Comparison of ENCODE assay signal across 8 mouse cellular contexts in the genomic region with DNA sequence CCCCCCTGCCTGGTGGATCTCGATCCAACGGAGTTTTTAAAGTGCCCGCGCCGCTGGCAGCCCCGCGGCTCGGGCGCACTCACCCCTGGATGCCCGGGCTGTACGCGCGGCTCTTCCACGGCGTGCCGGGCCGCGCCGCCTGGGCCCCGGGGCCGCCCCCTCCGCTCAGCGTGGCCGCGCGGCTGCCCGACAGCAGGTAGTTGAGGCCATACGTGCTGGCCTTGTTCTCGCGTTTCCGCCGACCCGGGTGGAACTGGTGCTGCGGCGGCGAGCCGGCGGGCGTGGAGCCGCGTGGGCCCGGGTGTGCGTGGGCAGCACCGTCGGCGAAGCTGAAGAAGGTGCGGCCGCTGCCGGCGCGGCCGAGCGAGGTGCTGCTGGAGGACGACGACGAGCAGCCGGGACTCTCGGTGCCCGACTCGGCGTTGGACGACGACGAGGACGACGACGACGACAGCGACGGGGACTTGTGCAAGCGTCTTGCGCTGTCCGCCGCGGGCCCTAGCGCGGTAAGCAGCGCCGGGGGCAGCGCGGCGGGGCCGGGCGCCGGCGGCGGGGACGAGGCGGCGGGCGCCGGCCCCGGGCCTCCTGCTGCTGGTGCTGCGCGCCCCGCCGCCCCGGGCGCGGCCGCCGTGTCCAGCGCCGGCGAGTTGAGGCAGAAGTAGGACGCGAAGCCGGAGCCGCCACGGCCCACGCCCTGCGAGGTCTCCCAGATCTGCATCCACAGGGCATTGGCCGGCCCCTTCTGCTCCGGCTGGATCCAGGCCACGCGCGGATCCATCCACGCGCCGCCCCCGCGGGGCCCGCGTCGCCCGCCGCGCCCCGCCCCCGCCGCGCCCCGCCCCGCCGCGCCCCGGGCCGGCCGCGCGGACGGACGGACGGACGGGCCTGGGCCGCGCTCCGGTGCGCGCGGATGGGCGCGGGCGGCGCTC. TPM values are rescaled to one million over a fixed set of nuclear protein-coding genes. Genes with fewer than 3 reads are reported as not detected.
DNase-seq lines count a peak whose midpoint lies in the region; ATAC-seq and TF ChIP-seq lines count a peak whose summit lies in the region.

A gene (plus strand): TSS at position 342 of the 929 bp plus-strand sequence.

- no peak for TF ChIP-seq EP300 in stomach, postnatal 0 days (optimal IDR thresholded peaks at IDR 0.05)

- DNase-seq in adrenal gland, postnatal 4 days (ENCODE audit: low spot score in 2 of 2) = peak in 1 of 2 experiments; percentile 30
- DNase-seq in stomach, postnatal 0 days (ENCODE audit: low spot score) = peak; percentile 58

- ATAC-seq in erythroblast, adult 5-6 weeks (replicated peaks; ENCODE audit: low FRiP score, poor library complexity, severe bottlenecking) = 0 out of 2 replicates have a peak, but pooled peaks have one; percentile 17
- ATAC-seq in heart, embryonic 12.5 days (ENCODE audit: insufficient number of reproducible peaks, low FRiP score) = peak; percentile 47; the same call in 1 of the 2 replicates
- ATAC-seq in kidney, embryonic 15.5 days (replicated peaks; ENCODE audit: low FRiP score) = no peak
- ATAC-seq in liver, embryonic 12.5 days = peak; percentile 21; the same call in 1 of the 2 replicates
- ATAC-seq in stomach, postnatal 0 days (ENCODE audit: low FRiP score, low TSS enrichment) = peak; percentile 27

- peak; percentile 71 for TF ChIP-seq POLR2A in myocyte (IDR thresholded peaks at IDR 0.05; ENCODE audit: insufficient read length, low read depth)

- WGBS in heart, embryonic 12.5 days = 5% methylated on average over 155 of the region's 155 CpGs
- WGBS in kidney, embryonic 15.5 days = under 1% methylated on average over 112 of the region's 155 CpGs
- under 1% methylated on average over 135 of the region's 155 CpGs for WGBS in liver, embryonic 12.5 days (ENCODE audit: insufficient replicate concordance)
- under 1% methylated on average over 92 of the region's 155 CpGs for WGBS in stomach, postnatal 0 days

- no peak for TF ChIP-seq CTCF in C2C12 (IDR thresholded peaks at IDR 0.05; ENCODE audit: control insufficient read depth, insufficient read depth, insufficient read length)
- TF ChIP-seq CTCF in stomach, postnatal 0 days (IDR thresholded peaks at IDR 0.05; ENCODE audit: low read depth) = no peak

- H3K4me2 ChIP-seq in heart, embryonic 12.5 days = peak within 1 kb of the TSS; percentile 91
- peak within 1 kb of the TSS; percentile 83 for H3K4me2 ChIP-seq in kidney, embryonic 15.5 days
- H3K4me2 ChIP-seq in liver, embryonic 12.5 days = peak within 1 kb of the TSS; percentile 97
- H3K4me2 ChIP-seq in myocyte (ENCODE audit: low read depth) = peak within 1 kb of the TSS; percentile 92
- H3K4me2 ChIP-seq in stomach, postnatal 0 days (replicated peaks; ENCODE audit: low read depth) = peak within 1 kb of the TSS; percentile 90

- H3K79me3 ChIP-seq in C2C12 (ENCODE audit: low read depth) = peaks cover 49% of the 10 kb centered on the region

- peak within 1 kb of the TSS; percentile 66 for H3K4me3 ChIP-seq in C2C12 (ENCODE audit: insufficient read depth, poor library complexity, severe bottlenecking)
- peak within 1 kb of the TSS; percentile 82 for H3K4me3 ChIP-seq in heart, embryonic 12.5 days
- H3K4me3 ChIP-seq in kidney, embryonic 15.5 days (replicated peaks) = peak within 1 kb of the TSS; percentile 79
- peak within 1 kb of the TSS; percentile 94 for H3K4me3 ChIP-seq in liver, embryonic 12.5 days
- peak within 1 kb of the TSS; percentile 58 for H3K4me3 ChIP-seq in myocyte
- H3K4me3 ChIP-seq in stomach, postnatal 0 days (ENCODE audit: low read depth, low read length) = peak within 1 kb of the TSS; percentile 85

- H3K4me1 ChIP-seq in heart, embryonic 12.5 days (replicated peaks) = peaks cover 53% of the 10 kb centered on the region
- H3K4me1 ChIP-seq in kidney, embryonic 15.5 days = peaks cover 47% of the 10 kb centered on the region
- H3K4me1 ChIP-seq in liver, embryonic 12.5 days = peaks cover 63% of the 10 kb centered on the region
- H3K4me1 ChIP-seq in stomach, postnatal 0 days (replicated peaks; ENCODE audit: control insufficient read depth, insufficient read depth) = peaks cover 8% of the 10 kb centered on the region; the same call in 1 of the 2 replicates

- peak within 1 kb of the TSS; percentile 91 for H3K9ac ChIP-seq in heart, embryonic 12.5 days
- H3K9ac ChIP-seq in kidney, embryonic 15.5 days = peak within 1 kb of the TSS; percentile 90
- H3K9ac ChIP-seq in liver, embryonic 12.5 days = peak within 1 kb of the TSS; percentile 97
- peak within 1 kb of the TSS; percentile 82 for H3K9ac ChIP-seq in stomach, postnatal 0 days (ENCODE audit: low read length)

- H3K9me3 ChIP-seq in heart, embryonic 12.5 days (replicated peaks) = no peaks in the 10 kb centered on the region
- no peaks in the 10 kb centered on the region for H3K9me3 ChIP-seq in kidney, embryonic 15.5 days (replicated peaks)
- H3K9me3 ChIP-seq in liver, embryonic 12.5 days (replicated peaks) = no peaks in the 10 kb centered on the region
- H3K9me3 ChIP-seq in stomach, postnatal 0 days (ENCODE audit: control insufficient read depth, low read length) = no peaks in the 10 kb centered on the region

- H3K27me3 ChIP-seq in C2C12 (ENCODE audit: control insufficient read depth, insufficient read depth, insufficient read length) = no peaks in the 10 kb centered on the region
- no peaks in the 10 kb centered on the region for H3K27me3 ChIP-seq in heart, embryonic 12.5 days (replicated peaks)
- no peaks in the 10 kb centered on the region for H3K27me3 ChIP-seq in kidney, embryonic 15.5 days
- no peaks in the 10 kb centered on the region for H3K27me3 ChIP-seq in liver, embryonic 12.5 days (replicated peaks)
- H3K27me3 ChIP-seq in myocyte (ENCODE audit: control insufficient read depth, insufficient read depth, insufficient read length) = no peaks in the 10 kb centered on the region
- H3K27me3 ChIP-seq in stomach, postnatal 0 days (ENCODE audit: control insufficient read depth, insufficient read depth, low read length) = no peaks in the 10 kb centered on the region

- H3K79me2 ChIP-seq in C2C12 (ENCODE audit: control insufficient read depth, insufficient read depth) (peaks cover 55% of the 10 kb centered on the region), myocyte (ENCODE audit: control insufficient read depth, insufficient read depth) (peaks cover 46% of the 10 kb centered on the region)

- peak within 1 kb of the TSS; percentile 96 for H3K27ac ChIP-seq in heart, embryonic 12.5 days (ENCODE audit: poor library complexity, severe bottlenecking)
- H3K27ac ChIP-seq in kidney, embryonic 15.5 days = peak within 1 kb of the TSS; percentile 96
- peak within 1 kb of the TSS; percentile 92 for H3K27ac ChIP-seq in liver, embryonic 12.5 days
- H3K27ac ChIP-seq in stomach, postnatal 0 days (replicated peaks) = peak within 1 kb of the TSS; percentile 98

- peak within 1 kb of the TSS; percentile 97 for H3ac ChIP-seq in C2C12 (ENCODE audit: control insufficient read depth, insufficient read length, low read depth)
- peak within 1 kb of the TSS; percentile 94 for H3ac ChIP-seq in myocyte (ENCODE audit: control insufficient read depth, insufficient read length)

- no peaks in the 10 kb centered on the region for H3K36me3 ChIP-seq in C2C12 (ENCODE audit: control insufficient read depth, insufficient read depth)
- peaks cover 13% of the 10 kb centered on the region for H3K36me3 ChIP-seq in heart, embryonic 12.5 days
- H3K36me3 ChIP-seq in kidney, embryonic 15.5 days = peaks cover 18% of the 10 kb centered on the region
- H3K36me3 ChIP-seq in liver, embryonic 12.5 days = peaks cover 27% of the 10 kb centered on the region
- H3K36me3 ChIP-seq in myocyte (ENCODE audit: control insufficient read depth, insufficient read depth) = no peaks in the 10 kb centered on the region
- no peaks in the 10 kb centered on the region for H3K36me3 ChIP-seq in stomach, postnatal 0 days (ENCODE audit: control insufficient read depth, insufficient read depth, low read length)

TF ChIP-seq in C2C12, 6 proteins besides CTCF, POLR2A, EP300 and RAD21:
- TF ChIP-seq USF1 (IDR thresholded peaks at IDR 0.05; ENCODE audit: low read depth) = no peak
- TF ChIP-seq CEBPB (IDR thresholded peaks at IDR 0.05; ENCODE audit: low read depth) = no peak
- no peak for TF ChIP-seq MYOG (IDR thresholded peaks at IDR 0.05; ENCODE audit: control insufficient read depth, extremely low read depth, insufficient read length)
- TF ChIP-seq MAX (IDR thresholded peaks at IDR 0.05) = no peak
- TF ChIP-seq MYOD1 (IDR thresholded peaks at IDR 0.05; ENCODE audit: control insufficient read depth, insufficient read length, low read depth) = no peak
- no peak for TF ChIP-seq FOSL1 (IDR thresholded peaks at IDR 0.05; ENCODE audit: insufficient read depth, low read length, poor library complexity, severe bottlenecking)

TF ChIP-seq in myocyte, 11 proteins besides CTCF, POLR2A, EP300 and RAD21:
- TF ChIP-seq E2F4 (IDR thresholded peaks at IDR 0.05; ENCODE audit: insufficient read depth) (peak; percentile 60), USF1 (IDR thresholded peaks at IDR 0.05; ENCODE audit: low read depth) (no peak), MYOD1 (IDR thresholded peaks at IDR 0.05; ENCODE audit: control insufficient read depth in 1 of 3, insufficient read length in 2 of 3, low read depth in 2 of 3) (peak in 1 of 3 experiments; percentile 14), TCF12 (IDR thresholded peaks at IDR 0.05; ENCODE audit: insufficient read depth, poor library complexity, severe bottlenecking) (no peak), POLR2AphosphoS2 (IDR thresholded peaks at IDR 0.05; ENCODE audit: insufficient read length, low read depth) (no peak), TCF3 (IDR thresholded peaks at IDR 0.05; ENCODE audit: insufficient read length, low read depth) (no peak), MYOG (IDR thresholded peaks at IDR 0.05; ENCODE audit: control insufficient read depth in 1 of 3, insufficient read depth in 1 of 3, insufficient read length in 2 of 3, low read depth in 2 of 3) (peak in 1 of 3 experiments; percentile 2)

RNA-seq across cellular contexts. Expression of the gene that starts here (rescaled TPM):
- polyA plus RNA-seq in C2C12 (2012; fragmentation: generic; extraction: Trizol) (93.7 TPM), myocyte (2012; fragmentation: generic; extraction: Trizol) (60.4 TPM)
- 10 to 100 TPM; 79.0 to 85.1 TPM for total RNA-seq in adrenal gland, postnatal 4 days (2021)
- total RNA-seq in erythroblast, adult 5-6 weeks (2015; ENCODE audit: low replicate concordance) = 13.8 and 26.3 TPM in 2 replicates
- total RNA-seq in erythroblast, adult 5-6 weeks (2017; ENCODE audit: low replicate concordance) = 32.4 and 37.1 TPM in 2 replicates
- 77.9 and 81.6 TPM in 2 replicates for polyA plus RNA-seq in heart, embryonic 12.5 days (2016; fragmentation: Nextera tagmentation; extraction: Ambion mirVana)
- 130 TPM in 2 replicates for polyA plus RNA-seq in kidney, embryonic 15.5 days (2015; fragmentation: Nextera tagmentation; extraction: Ambion mirVana)
- polyA plus RNA-seq in liver, embryonic 12.5 days (2016; fragmentation: Nextera tagmentation; extraction: Ambion mirVana) = 184 and 189 TPM in 2 replicates
- 68.6 and 69.7 TPM in 2 replicates for polyA plus RNA-seq in stomach, postnatal 0 days (2015; fragmentation: Nextera tagmentation; extraction: Ambion mirVana)
